In genomic region chr8:57647566-57647965, GRCm38 (mm10) we compare ENCODE assay signal across 21 mouse cellular contexts.
"Had no signal": no experiment of that assay in that cellular context is flagged by ENCODE, and none has a peak within 500 bp of the region (broad histone marks: within the 10 kb centered on the region; RNA-seq: fewer than 3 reads in every experiment).

No protein-coding gene starts in this region.

- H3K9ac ChIP-seq: kidney, embryonic 15.5 days; liver, embryonic 13.5 days; neural tube, embryonic 12.5 days; neural tube, embryonic 15.5 days; stomach, embryonic 15.5 days had no signal

- H3K4me1 ChIP-seq: neural tube, embryonic 12.5 days had no signal

- H3K4me2 ChIP-seq: kidney, embryonic 15.5 days; liver, embryonic 13.5 days; midbrain, embryonic 11.5 days; neural tube, embryonic 12.5 days; neural tube, embryonic 15.5 days; stomach, embryonic 15.5 days had no signal

- DNase-seq: kidney, adult 8-10 months; kidney, postnatal 10 days; kidney, postnatal 36 days; layer of hippocampus, postnatal 36 days; liver, embryonic 13.5 days; lung, adult 2 months; lung, postnatal 14 days; lung, postnatal 4 days; midbrain, embryonic 14.5 days; right cerebral cortex, adult 18-20 months; right cerebral cortex, postnatal 14 days; spleen, adult 18-20 months; thymus, adult 2 months; thymus, postnatal 14 days; thymus, postnatal 4 days had no signal

- H3K4me3 ChIP-seq: kidney, embryonic 15.5 days; left cerebral cortex, adult 2 months; liver, embryonic 13.5 days; neural tube, embryonic 12.5 days; neural tube, embryonic 15.5 days; stomach, embryonic 15.5 days had no signal

- H3K27me3 ChIP-seq: kidney, embryonic 15.5 days; liver, embryonic 13.5 days; neural tube, embryonic 12.5 days; neural tube, embryonic 15.5 days; stomach, embryonic 15.5 days had no signal

- H3K9me3 ChIP-seq: kidney, embryonic 15.5 days; liver, embryonic 13.5 days; neural tube, embryonic 12.5 days; neural tube, embryonic 15.5 days; stomach, embryonic 15.5 days had no signal

- H3K36me3 ChIP-seq: kidney, embryonic 15.5 days; liver, embryonic 13.5 days; neural tube, embryonic 12.5 days; neural tube, embryonic 15.5 days; stomach, embryonic 15.5 days had no signal

- H3K27ac ChIP-seq: kidney, embryonic 15.5 days; left cerebral cortex, adult 2 months; liver, embryonic 13.5 days; neural tube, embryonic 12.5 days; neural tube, embryonic 15.5 days; stomach, embryonic 15.5 days had no signal
